Mouse (Mus musculus): ENCODE results near the gene Rarb.

The Rarb gene

GRCm38 (mm10) chr14:16434396-16435171 lies 384.4 kb downstream of the Rarb start:
- DNase-seq (ENCODE audit: low spot score) = peak; percentile 66

GRCm38 (mm10) chr14:16433206-16433605 lies 385.8 kb downstream of the Rarb start:
- no peak for DNase-seq (ENCODE audit: low spot score)

- no peak for DNase-seq (ENCODE audit: low spot score)
Measured at GRCm38 (mm10) chr14:16432550-16432949, 386.4 kb downstream of the Rarb start.

GRCm38 (mm10) chr14:16431941-16432499 lies 386.9 kb downstream of the Rarb start:
- DNase-seq (ENCODE audit: low spot score) = no peak

GRCm38 (mm10) chr14:16427569-16427968 lies 391.4 kb downstream of the Rarb start:
- DNase-seq (ENCODE audit: low spot score) = no peak

GRCm38 (mm10) chr14:16414163-16414562 lies 404.8 kb downstream of the Rarb start:
- no peak for DNase-seq (ENCODE audit: low spot score)

GRCm38 (mm10) chr14:16405187-16405586 lies 413.8 kb downstream of the Rarb start:
- DNase-seq (ENCODE audit: low spot score) = no peak

GRCm38 (mm10) chr14:16384783-16385182 lies 434.2 kb downstream of the Rarb start:
- no peak for DNase-seq (ENCODE audit: low spot score)
